Mouse (Mus musculus) brain, embryonic 14.5 days (tissue): Measurements from ENCODE around the gene Abcd1.

Experiments
- CTCF ChIP-seq: fragments of 200-500 bp; IDR thresholded peaks from 2 replicates; pipeline ENCODE4 v1.5.1; 2012; ENCODE audit warnings: inconsistent platforms, mild to moderate bottlenecking, moderate library complexity, borderline replicate concordance; ENCODE audit not compliant: insufficient read depth, insufficient read length; ENCODE audit errors: extremely low read depth
- POLR2A ChIP-seq: fragments of 200-500 bp; IDR thresholded peaks from 2 replicates; pipeline ENCODE4 v1.6.1; 2012; ENCODE audit warnings: mild to moderate bottlenecking, inconsistent platforms, borderline replicate concordance; ENCODE audit not compliant: poor library complexity, insufficient read depth, insufficient read length, severe bottlenecking; ENCODE audit errors: extremely low read depth

GRCm38 (mm10) chrX:73672031-73672431, 44.4 kb upstream of the Abcd1 start:
- peak; percentile 61; the same call in 1 of the 2 replicates for TF ChIP-seq CTCF
- TF ChIP-seq POLR2A: no peak
